Mouse (Mus musculus): ENCODE measurements around the gene Fgg.

- TF ChIP-seq CTCF (IDR thresholded peaks at IDR 0.05; ENCODE audit: extremely low read depth, insufficient read depth, low read length): no peak
- TF ChIP-seq POLR2A (IDR thresholded peaks at IDR 0.05; ENCODE audit: extremely low read depth, insufficient read depth, low read length): no peak
Observed at GRCm38 (mm10) chr3:83050661-83051060, 43.1 kb downstream of the Fgg start.

Measured in cortical plate, adult 2 months (tissue).